Mouse (Mus musculus) layer of hippocampus, adult 6 months (tissue): ENCODE data around the gene Slc35c1. TPM values are rescaled to one million over a fixed set of nuclear protein-coding genes. Genes with fewer than 3 reads are reported as not detected.

ENCODE experiments used
- long read RNA-seq, 2 experiments: library from polyadenylated mRNA; unstranded; transcript quantifications; one replicate each; pipeline ENCODE4 v2.0.0; 2019 to 2020
- polyA plus RNA-seq: library from polyadenylated mRNA; unstranded; fragments of <200 nt; fragmentation: Nextera tagmentation; gene quantifications from 2 replicates; pipeline ENCODE4 v1.2.3, GENCODE M21; 2021

Gene Slc35c1
- polyA plus RNA-seq: 4.7 and 6.2 TPM in 2 replicates
- long read RNA-seq, experiment 1: 0 reads
- long read RNA-seq, experiment 2, transcript Slc35c1-201 (2 exons, 3,139 nt): major isoform, 14 of 21 reads
- long read RNA-seq, experiment 2, partial matches to known transcripts: 0 of 21 reads
- long read RNA-seq, experiment 2, other reads (novel, unspliced or antisense): 3 of 21 reads

DNA sequence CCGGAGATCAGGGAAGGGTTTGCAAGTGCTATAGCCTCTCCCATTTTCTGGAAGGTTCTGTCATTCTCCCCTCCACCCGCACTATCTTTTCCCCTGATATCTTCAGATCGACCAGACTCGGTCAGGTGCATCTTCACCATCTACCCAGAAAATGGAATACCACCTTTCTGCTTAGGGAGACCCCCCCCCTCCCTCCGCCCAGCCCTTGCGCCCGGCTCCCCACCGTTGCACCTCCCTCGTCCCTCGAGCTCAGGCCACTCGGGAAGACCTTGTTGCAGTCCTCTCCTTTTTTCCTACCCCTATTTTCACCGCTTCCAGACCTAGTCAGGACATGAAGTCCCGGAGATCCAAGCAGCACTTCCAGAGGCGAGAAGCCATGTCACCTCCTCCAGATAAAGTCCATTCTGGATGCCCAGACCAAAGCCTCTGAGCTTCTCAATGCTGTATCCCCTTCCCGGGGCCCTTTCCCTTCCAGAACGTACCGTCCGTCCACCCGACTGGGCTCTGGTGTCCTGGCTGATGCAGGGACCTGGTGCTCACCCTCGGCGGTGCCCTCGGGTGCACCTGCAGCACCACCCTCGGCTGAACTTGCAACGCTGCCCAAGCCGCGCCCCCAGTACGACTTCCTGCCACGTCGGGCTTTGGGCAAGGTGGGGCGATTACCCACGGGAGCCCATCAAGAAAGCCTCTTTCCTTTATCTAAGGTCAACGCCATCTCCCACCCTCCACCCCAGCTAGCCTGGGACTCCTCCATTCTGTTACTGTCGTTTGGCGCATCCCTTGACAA lies at the start of gene Slc35c1:
Gene Slc35c1, minus strand, starts transcription at position 618 of the 787 bp plus-strand sequence.

DNA sequence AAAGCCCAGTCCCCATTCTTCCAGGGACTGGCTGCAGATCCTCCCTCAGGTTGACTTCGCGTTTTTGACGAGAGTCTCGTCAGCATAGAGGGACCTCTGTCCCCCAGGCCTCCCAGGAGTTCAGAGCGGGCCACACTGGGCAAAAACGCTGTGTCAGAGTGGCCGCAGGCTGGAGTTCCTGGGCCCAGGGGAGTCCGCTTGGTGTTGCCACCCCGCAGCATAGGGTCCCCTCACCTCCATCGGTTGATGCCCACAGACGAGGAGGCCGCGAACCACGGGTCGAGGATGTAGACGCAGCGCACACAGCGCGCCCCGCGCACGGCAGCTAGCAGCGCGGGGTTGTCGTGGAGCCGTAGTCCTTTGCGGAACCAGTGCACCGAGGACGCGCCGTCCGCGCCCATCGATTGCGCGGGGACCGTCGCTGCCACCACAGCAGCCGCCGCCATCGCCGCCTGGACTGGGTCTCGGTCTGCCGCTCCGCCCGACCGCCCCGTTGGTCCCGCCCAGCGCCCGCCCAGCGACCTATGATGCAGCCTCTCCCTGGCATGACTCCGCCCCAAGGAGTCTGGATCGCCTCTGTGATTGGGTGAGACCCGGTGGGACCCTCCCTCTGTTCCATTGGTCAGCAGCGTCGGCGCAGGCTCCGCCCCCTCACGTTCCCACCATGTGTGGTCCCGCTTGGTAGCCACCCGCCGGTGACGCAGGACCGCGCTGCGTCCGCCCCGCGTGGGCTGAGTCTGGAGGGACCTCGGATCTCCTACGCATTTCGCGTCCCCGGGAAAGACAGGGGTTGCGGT lies 26.6 kb downstream of the Slc35c1 start, which contains the start of gene Cry2:
Gene Cry2, minus strand, starts transcription at position 466 of the 797 bp plus-strand sequence.

Other genes with a start within 250 kb of the Slc35c1 start
- gene Pex16, start 85.9 kb downstream of the Slc35c1 start, polyA plus RNA-seq: 35.9 and 39.2 TPM in 2 replicates
- gene Large2, start 85.7 kb downstream of the Slc35c1 start, polyA plus RNA-seq: 1.6 TPM in 1 of 2 replicates, not detected in the other
- 0.28 and 1.3 TPM in 2 replicates for gene 1700029I15Rik, start 78.0 kb downstream of the Slc35c1 start, polyA plus RNA-seq
- gene Mapk8ip1, start 59.3 kb downstream of the Slc35c1 start, polyA plus RNA-seq: 25.2 and 33.4 TPM in 2 replicates
- 59.8 and 72.0 TPM in 2 replicates for gene Cry2, start 26.5 kb downstream of the Slc35c1 start, polyA plus RNA-seq
- 52.2 and 55.7 TPM in 2 replicates for gene Chst1, start 139.2 kb upstream of the Slc35c1 start, polyA plus RNA-seq